ENCODE assay signal across 11 mouse cellular contexts in genomic region chr16:10781862-10782371, GRCm38 (mm10). TPM values are rescaled to one million over a fixed set of nuclear protein-coding genes. Genes with fewer than 3 reads are reported as not detected.
DNase-seq lines count a peak whose midpoint lies in the region; ATAC-seq and TF ChIP-seq lines count a peak whose summit lies in the region.
"Had no signal": no experiment of that assay in that cellular context is flagged by ENCODE, and none has a peak within 500 bp of the region (broad histone marks: within the 10 kb centered on the region; RNA-seq: fewer than 3 reads in every experiment).

No protein-coding gene starts in this region.

- H3K79me2 ChIP-seq in CH12.LX (replicated peaks; ENCODE audit: control insufficient read depth, extremely low read depth, insufficient read depth, poor library complexity, severe bottlenecking): peaks cover 16% of the 10 kb centered on the region

- no peak for TF ChIP-seq CTCF in CH12.LX (conservative IDR thresholded peaks at IDR 0.05 in 1 of 2, IDR thresholded peaks at IDR 0.05 in 1 of 2; ENCODE audit: low read depth in 2 of 2, low read length in 2 of 2)
- TF ChIP-seq CTCF in brain, embryonic 14.5 days (IDR thresholded peaks at IDR 0.05; ENCODE audit: borderline replicate concordance, extremely low read depth, insufficient read depth, insufficient read length): no peak

- H3K27me3 ChIP-seq in kidney, embryonic 15.5 days: no peaks in the 10 kb centered on the region
- no peaks in the 10 kb centered on the region for H3K27me3 ChIP-seq in CH12.LX (replicated peaks)

- no peak for DNase-seq in kidney, adult 8-10 months
- DNase-seq in CH12.LX (ENCODE audit: extremely low read depth): peak; percentile 95
- DNase-seq in brain, embryonic 14.5 days (ENCODE audit: low read depth): peak; percentile 26
- DNase-seq in natural killer cell, adult 2 months (ENCODE audit: low spot score in 2 of 2): peak; percentile 43 to 53
- no peak for DNase-seq in kidney, postnatal 36 days
- DNase-seq in adrenal gland, postnatal 4 days (ENCODE audit: low spot score in 2 of 2): no peak

- no peaks in the 10 kb centered on the region for H3K9me3 ChIP-seq in kidney, embryonic 15.5 days (replicated peaks)
- no peaks in the 10 kb centered on the region for H3K9me3 ChIP-seq in CH12.LX (replicated peaks; ENCODE audit: low read length)

- WGBS in kidney, embryonic 15.5 days: 39% methylated on average over 9 of the region's 9 CpGs

- TF ChIP-seq POLR2A in CH12.LX (IDR thresholded peaks at IDR 0.05; ENCODE audit: low read depth, low read length): peak; percentile 52
- TF ChIP-seq POLR2A in brain, embryonic 14.5 days (IDR thresholded peaks at IDR 0.05; ENCODE audit: borderline replicate concordance, extremely low read depth, insufficient read depth, insufficient read length, poor library complexity, severe bottlenecking): no peak

- no peak for ATAC-seq in kidney, embryonic 15.5 days (replicated peaks; ENCODE audit: low FRiP score)
- ATAC-seq in frontal cortex, adult (ENCODE audit: low TSS enrichment): no peak
- ATAC-seq: forebrain, embryonic 16.5 days had no signal

- H3K4me1 ChIP-seq in kidney, embryonic 15.5 days: peaks cover 55% of the 10 kb centered on the region
- H3K4me1 ChIP-seq in CH12.LX (ENCODE audit: control insufficient read depth in 1 of 2, insufficient read depth in 2 of 2): peaks cover 22 to 60% of the 10 kb centered on the region in 2 experiments

- in situ Hi-C loops in CH12.LX (cut with MboI; ENCODE audit: low pct_ligation_motif_present, low pct_unique_long_range_greater_than_20kb, low sequenced_read_pairs): loop anchor here (5.0 kb wide), 1 partner anchor 35 kb away; no protein-coding TSS in a partner anchor

- no peak overlapping the region for H3K9ac ChIP-seq in kidney, embryonic 15.5 days
- peak overlapping the region; percentile 89 for H3K9ac ChIP-seq in CH12.LX (ENCODE audit: insufficient read depth, low read depth)

- TF ChIP-seq RAD21 in CH12.LX (IDR thresholded peaks at IDR 0.05; ENCODE audit: low read depth, low read length): no peak; the same call in none of the 2 replicates

- no peak overlapping the region for H3K4me3 ChIP-seq in kidney, embryonic 15.5 days (replicated peaks)
- H3K4me3 ChIP-seq in CH12.LX (replicated peaks in 1 of 3; ENCODE audit: low read depth in 2 of 3, low read length in 2 of 3, poor library complexity in 1 of 3): peak overlapping the region; percentile 84 to 99 (median 96)

- no peaks in the 10 kb centered on the region for H3K36me3 ChIP-seq in kidney, embryonic 15.5 days
- peaks cover 0 to 26% of the 10 kb centered on the region in 2 experiments for H3K36me3 ChIP-seq in CH12.LX (replicated peaks in 1 of 2; ENCODE audit: control insufficient read depth in 1 of 2, insufficient read depth in 1 of 2, low read length in 1 of 2)

- dilution Hi-C loops in CH12.LX (cut with MboI; ENCODE audit: extremely low pct_ligation_motif_present, extremely low pct_unique_long_range_greater_than_20kb, low sequenced_read_pairs): no loop called here

- H3K4me2 ChIP-seq in kidney, embryonic 15.5 days: peak overlapping the region; percentile 97
- peak overlapping the region; percentile 52 for H3K4me2 ChIP-seq in CH12.LX (ENCODE audit: insufficient read depth, low read depth, poor library complexity, severe bottlenecking)

- peak overlapping the region; percentile 41; the same call in 1 of the 2 replicates for H3K27ac ChIP-seq in kidney, embryonic 15.5 days
- peak overlapping the region; percentile 97 for H3K27ac ChIP-seq in CH12.LX (ENCODE audit: insufficient read depth, low read depth)

- peak; percentile 78 for TF ChIP-seq EP300 in CH12.LX (IDR thresholded peaks at IDR 0.05; ENCODE audit: low read length)

TF ChIP-seq in CH12.LX, 34 proteins besides CTCF, POLR2A, EP300 and RAD21 (continues in another document):
- TF ChIP-seq POLR2AphosphoS2 (IDR thresholded peaks at IDR 0.05; ENCODE audit: low read depth, low read length): no peak; the same call in none of the 2 replicates
- peak; percentile 97 for TF ChIP-seq ZNF384 (IDR thresholded peaks at IDR 0.05; ENCODE audit: low read depth, low read length)
- TF ChIP-seq MEF2A (IDR thresholded peaks at IDR 0.05; ENCODE audit: borderline replicate concordance, low read depth, low read length): peak; percentile 91
- peak; percentile 84; the same call in 1 of the 2 replicates for TF ChIP-seq UBTF (IDR thresholded peaks at IDR 0.05; ENCODE audit: low read depth, low read length)
- TF ChIP-seq TCF12 (IDR thresholded peaks at IDR 0.05; ENCODE audit: low read depth, low read length): peak; percentile 94
- TF ChIP-seq KAT2A (IDR thresholded peaks at IDR 0.05; ENCODE audit: insufficient replicate concordance, low read length): 0 out of 2 replicates have a peak, but pooled peaks have one; percentile 54
- peak; percentile 37; the same call in 1 of the 2 replicates for TF ChIP-seq MYC (IDR thresholded peaks at IDR 0.05; ENCODE audit: low read depth, low read length)
- TF ChIP-seq USF2 (conservative IDR thresholded peaks at IDR 0.05; ENCODE audit: low read depth, low read length): no peak
- TF ChIP-seq PAX5 (IDR thresholded peaks at IDR 0.05; ENCODE audit: low read length): no peak
- TF ChIP-seq CHD2 (IDR thresholded peaks at IDR 0.05; ENCODE audit: low read length): peak; percentile 27; the same call in 1 of the 2 replicates
- no peak for TF ChIP-seq USF1 (IDR thresholded peaks at IDR 0.05; ENCODE audit: low read depth, low read length)
- TF ChIP-seq SMC3 (IDR thresholded peaks at IDR 0.05; ENCODE audit: low read depth, low read length): peak; percentile 19
- TF ChIP-seq IRF4 (IDR thresholded peaks at IDR 0.05; ENCODE audit: low read depth, low read length): peak; percentile 65
- TF ChIP-seq JUN (IDR thresholded peaks at IDR 0.05; ENCODE audit: insufficient read depth, low read depth, low read length): peak; percentile 69; the same call in 1 of the 2 replicates
- TF ChIP-seq NELFE (IDR thresholded peaks at IDR 0.05; ENCODE audit: low read depth, low read length): peak; percentile 24; the same call in 1 of the 2 replicates
- TF ChIP-seq MXI1 (IDR thresholded peaks at IDR 0.05; ENCODE audit: low read depth, low read length): no peak; the same call in 1 of the 2 replicates
- TF ChIP-seq ETS1 (conservative IDR thresholded peaks at IDR 0.05; ENCODE audit: low read depth, low read length): peak; percentile 97
- TF ChIP-seq HCFC1 (IDR thresholded peaks at IDR 0.05; ENCODE audit: low read depth, low read length): peak; percentile 35; the same call in 1 of the 2 replicates
- no peak; the same call in 1 of the 2 replicates for TF ChIP-seq ZKSCAN1 (IDR thresholded peaks at IDR 0.05; ENCODE audit: borderline replicate concordance, low read depth, low read length)
- no peak; the same call in 1 of the 2 replicates for TF ChIP-seq ZMIZ1 (IDR thresholded peaks at IDR 0.05; ENCODE audit: low read depth, low read length)
- TF ChIP-seq JUND (conservative IDR thresholded peaks at IDR 0.05; ENCODE audit: low read depth, low read length): peak; percentile 65; the same call in 1 of the 2 replicates
- peak; percentile 90 for TF ChIP-seq RCOR1 (conservative IDR thresholded peaks at IDR 0.05; ENCODE audit: low read depth, low read length)
- no peak for TF ChIP-seq ELF1 (IDR thresholded peaks at IDR 0.05; ENCODE audit: low read depth, low read length)
- no peak for TF ChIP-seq GABPA (IDR thresholded peaks at IDR 0.05; ENCODE audit: insufficient replicate concordance, low read depth, low read length)
- peak; percentile 92 for TF ChIP-seq SIN3A (IDR thresholded peaks at IDR 0.05; ENCODE audit: low read length)
- TF ChIP-seq ZC3H11A (IDR thresholded peaks at IDR 0.05; ENCODE audit: low read depth, low read length): no peak
- peak; percentile 37; the same call in 1 of the 2 replicates for TF ChIP-seq E2F4 (IDR thresholded peaks at IDR 0.05; ENCODE audit: insufficient replicate concordance, low read depth, low read length)
- peak; percentile 88 for TF ChIP-seq MAFK (IDR thresholded peaks at IDR 0.05; ENCODE audit: insufficient replicate concordance, low read length)

RNA-seq across cellular contexts. Expression of gene Socs1, which starts 3.4 kb away (rescaled TPM):
- 6.9 and 7.8 TPM in 2 replicates for polyA plus RNA-seq in kidney, embryonic 15.5 days (2015; fragmentation: Nextera tagmentation; extraction: Ambion mirVana)
- total RNA-seq in CH12.LX (2012; rRNA removed) (26.1 and 29.1 TPM in 2 replicates), CH12.LX (2014; rRNA removed) (17.3 and 18.8 TPM in 2 replicates)
- polyA plus RNA-seq in CH12.LX (2012; ENCODE audit: insufficient read length, low read depth): 23.0 and 27.6 TPM in 2 replicates
- polyA plus RNA-seq in brain, embryonic 14.5 days (2012; rRNA removed): 1.9 and 2.2 TPM in 2 replicates
- 1 to 10 TPM; 6.4 to 7.0 TPM for total RNA-seq in adrenal gland, postnatal 4 days (2021)

RNA-seq across cellular contexts. Expression of gene Tnp2, which starts 6.5 kb away (rescaled TPM):
- not detected in 2 replicates for polyA plus RNA-seq in kidney, embryonic 15.5 days (2015; fragmentation: Nextera tagmentation; extraction: Ambion mirVana)
- 0.25 TPM in 1 of 2 replicates, not detected in the other for total RNA-seq in CH12.LX (2012; rRNA removed)
- not detected in 2 replicates for total RNA-seq in CH12.LX (2014; rRNA removed)
- polyA plus RNA-seq in CH12.LX (2012; ENCODE audit: insufficient read length, low read depth): 0.43 TPM in 1 of 2 replicates, not detected in the other
- not detected in 2 replicates for polyA plus RNA-seq in brain, embryonic 14.5 days (2012; rRNA removed)
- not detected for total RNA-seq in adrenal gland, postnatal 4 days (2021)
- total RNA-seq: left cerebral cortex, postnatal 14 days; midbrain, postnatal 0 days had no signal
- polyA plus RNA-seq: forebrain, embryonic 16.5 days; midbrain, postnatal 0 days had no signal

RNA-seq across cellular contexts. Expression of gene Prm3, which starts 8.8 kb away (rescaled TPM):
- not detected in 2 replicates for polyA plus RNA-seq in kidney, embryonic 15.5 days (2015; fragmentation: Nextera tagmentation; extraction: Ambion mirVana)
- total RNA-seq in CH12.LX (2012; rRNA removed) (not detected in 2 replicates), CH12.LX (2014; rRNA removed) (not detected in 2 replicates)
- polyA plus RNA-seq in CH12.LX (2012; ENCODE audit: insufficient read length, low read depth): not detected in 2 replicates
- not detected in 2 replicates for polyA plus RNA-seq in brain, embryonic 14.5 days (2012; rRNA removed)
- not detected for total RNA-seq in adrenal gland, postnatal 4 days (2021)
- total RNA-seq: left cerebral cortex, postnatal 14 days; midbrain, postnatal 0 days had no signal
- polyA plus RNA-seq: forebrain, embryonic 16.5 days; midbrain, postnatal 0 days had no signal

RNA-seq across cellular contexts. Expression of gene Prm2, which starts 14.0 kb away (rescaled TPM):
- polyA plus RNA-seq in kidney, embryonic 15.5 days (2015; fragmentation: Nextera tagmentation; extraction: Ambion mirVana): not detected in 2 replicates
- not detected in 2 replicates for total RNA-seq in CH12.LX (2012; rRNA removed)
- not detected in 2 replicates for total RNA-seq in CH12.LX (2014; rRNA removed)
- polyA plus RNA-seq in CH12.LX (2012; ENCODE audit: insufficient read length, low read depth): not detected in 2 replicates
- polyA plus RNA-seq in brain, embryonic 14.5 days (2012; rRNA removed): not detected in 2 replicates
- not detected for total RNA-seq in adrenal gland, postnatal 4 days (2021)
- total RNA-seq: left cerebral cortex, postnatal 14 days; midbrain, postnatal 0 days had no signal
- polyA plus RNA-seq: forebrain, embryonic 16.5 days; midbrain, postnatal 0 days had no signal

RNA-seq across cellular contexts. Expression of gene Prm1, which starts 23.7 kb away (rescaled TPM):
- 0.51 TPM in 1 of 2 replicates, not detected in the other for polyA plus RNA-seq in kidney, embryonic 15.5 days (2015; fragmentation: Nextera tagmentation; extraction: Ambion mirVana)
- total RNA-seq in CH12.LX (2012; rRNA removed): not detected in 2 replicates
- total RNA-seq in CH12.LX (2014; rRNA removed): not detected in 2 replicates
- polyA plus RNA-seq in CH12.LX (2012; ENCODE audit: insufficient read length, low read depth): not detected in 2 replicates
- not detected in 2 replicates for polyA plus RNA-seq in brain, embryonic 14.5 days (2012; rRNA removed)
- not detected for total RNA-seq in adrenal gland, postnatal 4 days (2021)
- total RNA-seq: left cerebral cortex, postnatal 14 days; midbrain, postnatal 0 days had no signal
- polyA plus RNA-seq: forebrain, embryonic 16.5 days; midbrain, postnatal 0 days had no signal

Comparison
In these comparisons a context has a peak if more than half of its experiments do, and no peak if none do; other contexts are left out.
1. DNase-seq: peak in CH12.LX (single experiment), brain, embryonic 14.5 days (single experiment) and natural killer cell, adult 2 months (2 of 2); none in kidney, adult 8-10 months (0 of 2), kidney, postnatal 36 days (0 of 2) and adrenal gland, postnatal 4 days (0 of 2).